Mouse (Mus musculus) C2C12 (cell line): ENCODE measurements around the gene Prdx2.

Experiments
- CEBPB ChIP-seq: IDR thresholded peaks from one replicate; pipeline ENCODE4 v1.6.1; 2011; ENCODE audit warnings: low read depth, mild to moderate bottlenecking, control low read depth, moderate library complexity
- CTCF ChIP-seq: IDR thresholded peaks from one replicate; pipeline ENCODE4 v1.5.1; 2011; ENCODE audit not compliant: control insufficient read depth, insufficient read depth, insufficient read length
- FOSL1 ChIP-seq: IDR thresholded peaks from one replicate; pipeline ENCODE4 v1.8.0; 2011; ENCODE audit warnings: mild to moderate bottlenecking, low read length; ENCODE audit not compliant: poor library complexity, insufficient read depth, severe bottlenecking
- MAX ChIP-seq: IDR thresholded peaks from one replicate; pipeline ENCODE4 v1.6.1; 2011; ENCODE audit warnings: mild to moderate bottlenecking, control low read depth
- MYOD1 ChIP-seq: IDR thresholded peaks from one replicate; pipeline ENCODE4 v1.6.1; 2011; ENCODE audit warnings: low read depth; ENCODE audit not compliant: control insufficient read depth, insufficient read length
- MYOG ChIP-seq: IDR thresholded peaks from one replicate; pipeline ENCODE4 v1.6.1; 2011; ENCODE audit not compliant: control insufficient read depth, insufficient read length; ENCODE audit errors: extremely low read depth
- USF1 ChIP-seq: IDR thresholded peaks from one replicate; pipeline ENCODE4 v1.6.1; 2011; ENCODE audit warnings: low read depth, mild to moderate bottlenecking, control low read depth, moderate library complexity

DNA sequence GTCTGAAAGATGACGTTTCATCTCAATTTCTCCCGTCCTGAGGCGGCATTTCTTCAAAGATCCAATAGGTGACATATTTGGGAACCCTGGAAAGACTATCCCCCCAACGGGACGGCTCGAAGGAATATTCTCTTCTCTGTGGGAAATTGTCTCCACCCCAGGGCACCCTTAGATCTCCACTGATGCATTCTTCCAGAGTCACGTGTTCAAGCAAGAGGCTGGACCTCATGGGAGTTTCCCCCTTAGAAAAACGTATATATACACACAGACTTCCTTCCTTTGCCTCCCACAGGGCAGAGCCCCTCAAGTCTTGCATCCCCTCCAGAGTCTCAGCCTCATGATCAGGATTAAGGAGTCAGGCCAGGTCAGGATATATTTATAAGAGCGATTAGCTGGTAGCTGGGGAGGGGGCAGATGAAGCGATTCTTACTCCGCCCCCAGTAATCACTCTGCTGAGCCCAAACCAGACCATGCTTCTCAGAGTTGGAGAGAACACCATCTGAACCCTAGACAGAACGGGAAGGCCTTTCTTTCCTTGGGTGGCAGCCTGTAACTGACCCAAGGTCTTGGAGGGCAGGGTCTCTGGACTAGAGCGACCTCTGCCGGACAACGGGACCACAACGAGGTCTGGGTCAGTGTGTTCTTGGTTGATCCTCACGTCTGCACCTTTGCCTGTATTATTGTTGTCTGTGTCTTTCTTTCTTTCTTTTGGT is 22.7 kb upstream of the Prdx2 start, which contains the start of gene Rtbdn:
- TF ChIP-seq CTCF (no peak), MAX (no peak), CEBPB (no peak), USF1 (no peak), MYOD1 (no peak), FOSL1 (no peak), MYOG (no peak)
